Mouse (Mus musculus): ENCODE results near the gene D630003M21Rik. TPM values are rescaled to one million over a fixed set of nuclear protein-coding genes. Genes with fewer than 3 reads are reported as not detected.
A peak's percentile ranks its signal among the peaks of the same experiment; 100 is the strongest.

D630003M21Rik gene
- polyA plus RNA-seq, 1 experiment from 2014 or later = 1.00 TPM

- Histone ChIP-seq H3K4me1 (ENCODE audit: control insufficient read depth, insufficient read depth, low read length) (no peaks in the 10 kb centered on the region), H3K36me3 (replicated peaks; ENCODE audit: control insufficient read depth, insufficient read depth, low read depth, low read length) (no peaks in the 10 kb centered on the region), H3K27ac (replicated peaks; ENCODE audit: low read depth, low read length) (no peak overlapping the region), H3K4me2 (ENCODE audit: low read depth, low read length) (no peak overlapping the region), H3K9me3 (replicated peaks; ENCODE audit: control insufficient read depth, low read length) (no peaks in the 10 kb centered on the region), H3K9ac (replicated peaks; ENCODE audit: low read length) (no peak overlapping the region), H3K27me3 (ENCODE audit: control insufficient read depth, insufficient read depth, low read length) (no peaks in the 10 kb centered on the region), H3K4me3 (ENCODE audit: low read depth, low read length) (no peak overlapping the region)
- DNase-seq (ENCODE audit: low spot score) (no peak), ATAC-seq (replicated peaks; ENCODE audit: insufficient number of reproducible peaks, low FRiP score, low TSS enrichment, low read depth) (no peak)
- 88% methylated on average over 2 of the region's 2 CpGs for WGBS
Measured at GRCm38 (mm10) chr2:158219562-158219961, 9.5 kb downstream of the D630003M21Rik start.

DNA sequence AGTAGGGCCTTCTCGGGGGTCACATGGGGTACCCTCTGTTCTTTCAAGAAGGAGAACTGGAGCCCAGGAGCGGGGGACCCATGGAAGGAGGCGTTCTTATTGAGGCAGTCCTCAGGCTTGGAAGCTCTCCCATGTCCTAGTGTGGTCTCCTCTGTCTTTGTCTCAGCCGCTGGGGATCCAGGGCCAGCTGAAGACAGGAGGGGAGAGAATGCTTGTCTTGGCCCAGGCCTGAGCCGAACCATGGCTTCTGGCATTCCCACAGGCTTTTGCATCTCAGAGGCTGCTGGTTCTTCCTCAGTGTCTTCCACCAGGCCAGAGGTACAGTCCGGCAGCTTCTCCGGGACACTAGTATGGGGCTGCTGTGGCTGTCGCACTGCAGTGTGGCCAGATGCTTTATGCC lies 12.5 kb downstream of the D630003M21Rik start:
- Histone ChIP-seq H3K27ac (replicated peaks; ENCODE audit: low read depth, low read length) (no peak overlapping the region), H3K4me3 (ENCODE audit: low read depth, low read length) (no peak overlapping the region), H3K27me3 (ENCODE audit: control insufficient read depth, insufficient read depth, low read length) (no peaks in the 10 kb centered on the region), H3K4me1 (ENCODE audit: control insufficient read depth, insufficient read depth, low read length) (no peaks in the 10 kb centered on the region), H3K4me2 (ENCODE audit: low read depth, low read length) (no peak overlapping the region), H3K9ac (replicated peaks; ENCODE audit: low read length) (no peak overlapping the region), H3K36me3 (replicated peaks; ENCODE audit: control insufficient read depth, insufficient read depth, low read depth, low read length) (no peaks in the 10 kb centered on the region), H3K9me3 (replicated peaks; ENCODE audit: control insufficient read depth, low read length) (no peaks in the 10 kb centered on the region)
- WGBS = 93% methylated on average over 8 of the region's 8 CpGs
- ATAC-seq (replicated peaks; ENCODE audit: insufficient number of reproducible peaks, low FRiP score, low TSS enrichment, low read depth) = no peak
- DNase-seq (ENCODE audit: low spot score) = no peak

- DNase-seq (ENCODE audit: low spot score) = no peak
- no peaks in the 10 kb centered on the region for H3K9me3 ChIP-seq (replicated peaks; ENCODE audit: control insufficient read depth, low read length)
- no peak overlapping the region for H3K4me3 ChIP-seq (ENCODE audit: low read depth, low read length)
- no peak overlapping the region for H3K4me2 ChIP-seq (ENCODE audit: low read depth, low read length)
- no peak overlapping the region for H3K27ac ChIP-seq (replicated peaks; ENCODE audit: low read depth, low read length)
- no peaks in the 10 kb centered on the region for H3K27me3 ChIP-seq (ENCODE audit: control insufficient read depth, insufficient read depth, low read length)
- H3K9ac ChIP-seq (replicated peaks; ENCODE audit: low read length) = peak overlapping the region; percentile 8; the same call in 1 of the 2 replicates
- H3K4me1 ChIP-seq (ENCODE audit: control insufficient read depth, insufficient read depth, low read length) = 0 out of 2 replicates have a peak, but pooled peaks cover 3% of the 10 kb centered on the region
- ATAC-seq (replicated peaks; ENCODE audit: insufficient number of reproducible peaks, low FRiP score, low TSS enrichment, low read depth) = no peak
- H3K36me3 ChIP-seq (replicated peaks; ENCODE audit: control insufficient read depth, insufficient read depth, low read depth, low read length) = no peaks in the 10 kb centered on the region
- 55% methylated on average over 9 of the region's 9 CpGs for WGBS
Measured at GRCm38 (mm10) chr2:158215283-158216117, 13.5 kb downstream of the D630003M21Rik start.

DNA sequence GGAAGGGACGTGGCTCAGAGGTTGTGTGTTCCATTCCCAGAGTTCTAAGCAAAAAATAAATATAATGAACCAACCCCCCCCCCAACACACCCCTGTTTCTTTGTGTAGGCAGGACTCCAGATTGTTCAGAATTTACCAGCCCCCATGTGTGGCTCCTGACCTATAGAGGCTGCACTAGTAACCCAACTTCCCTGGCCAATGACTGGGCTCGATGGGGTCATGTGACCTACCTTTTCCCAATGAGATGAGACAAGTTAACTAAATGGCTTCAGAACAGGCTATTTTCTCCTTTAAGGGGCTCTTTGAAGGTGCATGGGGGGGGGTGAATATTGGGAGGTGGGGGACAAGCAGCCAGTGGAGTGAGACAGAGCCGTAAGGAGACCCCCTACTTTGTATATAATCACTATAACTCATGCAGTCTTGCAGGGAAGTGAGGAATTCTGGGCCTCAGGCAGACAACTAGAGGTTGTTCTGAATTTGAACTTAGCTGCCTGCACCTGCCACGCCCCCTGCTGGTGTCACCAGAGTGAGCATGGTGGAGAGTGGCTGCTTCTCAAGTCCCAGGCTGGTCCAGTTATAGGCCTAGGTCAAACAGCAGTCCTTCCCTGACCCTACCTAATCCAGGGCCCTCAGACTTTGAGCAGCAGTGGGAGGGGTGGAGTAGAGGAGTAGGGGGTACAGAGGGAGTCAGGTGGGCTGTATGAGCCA lies 17.1 kb downstream of the D630003M21Rik start:
- no peak overlapping the region for H3K27ac ChIP-seq (replicated peaks; ENCODE audit: low read depth, low read length)
- no peak overlapping the region for H3K4me3 ChIP-seq (ENCODE audit: low read depth, low read length)
- no peaks in the 10 kb centered on the region for H3K27me3 ChIP-seq (ENCODE audit: control insufficient read depth, insufficient read depth, low read length)
- DNase-seq (ENCODE audit: low spot score) (no peak), ATAC-seq (replicated peaks; ENCODE audit: insufficient number of reproducible peaks, low FRiP score, low TSS enrichment, low read depth) (no peak)
- H3K4me1 ChIP-seq (ENCODE audit: control insufficient read depth, insufficient read depth, low read length) = peaks cover 7% of the 10 kb centered on the region; the same call in 1 of the 2 replicates
- H3K9me3 ChIP-seq (replicated peaks; ENCODE audit: control insufficient read depth, low read length) = no peaks in the 10 kb centered on the region
- H3K4me2 ChIP-seq (ENCODE audit: low read depth, low read length) = no peak overlapping the region
- WGBS = 59% methylated on average over 4 of the region's 4 CpGs
- H3K36me3 ChIP-seq (replicated peaks; ENCODE audit: control insufficient read depth, insufficient read depth, low read depth, low read length) = no peaks in the 10 kb centered on the region
- H3K9ac ChIP-seq (replicated peaks; ENCODE audit: low read length) = no peak overlapping the region

DNA sequence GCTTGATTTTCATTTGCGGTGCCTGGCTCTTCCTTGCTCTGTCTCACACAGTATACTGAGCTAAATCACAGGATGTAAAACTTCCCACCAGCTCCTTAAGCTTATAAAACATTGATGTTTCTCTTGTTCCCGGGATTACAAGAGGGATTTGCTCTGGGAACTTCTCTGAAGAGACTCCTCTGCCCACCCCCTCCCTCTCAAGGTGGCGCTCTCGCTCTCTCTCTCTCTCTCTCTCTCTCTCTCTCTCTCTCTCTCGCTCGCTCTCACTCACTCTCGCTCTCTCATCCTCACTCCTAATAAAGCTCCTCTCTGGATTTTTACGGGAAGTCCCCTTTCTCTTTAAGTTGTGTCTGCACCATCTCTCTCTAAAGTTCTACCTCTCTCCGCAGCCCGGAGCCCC lies 18.1 kb downstream of the D630003M21Rik start:
- DNase-seq (ENCODE audit: low spot score) = peak; percentile 47
- H3K9ac ChIP-seq (replicated peaks; ENCODE audit: low read length) = no peak overlapping the region; the same call in 1 of the 2 replicates
- H3K4me2 ChIP-seq (ENCODE audit: low read depth, low read length) = no peak overlapping the region; the same call in 1 of the 2 replicates
- no peak overlapping the region for H3K27ac ChIP-seq (replicated peaks; ENCODE audit: low read depth, low read length)
- no peak overlapping the region for H3K4me3 ChIP-seq (ENCODE audit: low read depth, low read length)
- no peaks in the 10 kb centered on the region for H3K27me3 ChIP-seq (ENCODE audit: control insufficient read depth, insufficient read depth, low read length)
- H3K4me1 ChIP-seq (ENCODE audit: control insufficient read depth, insufficient read depth, low read length) = peaks cover 7% of the 10 kb centered on the region; the same call in 1 of the 2 replicates
- H3K36me3 ChIP-seq (replicated peaks; ENCODE audit: control insufficient read depth, insufficient read depth, low read depth, low read length) = no peaks in the 10 kb centered on the region
- H3K9me3 ChIP-seq (replicated peaks; ENCODE audit: control insufficient read depth, low read length) = no peaks in the 10 kb centered on the region
- ATAC-seq (replicated peaks; ENCODE audit: insufficient number of reproducible peaks, low FRiP score, low TSS enrichment, low read depth) = no peak
- whole genome bisulfite sequencing = 26% methylated on average over 9 of the region's 10 CpGs

DNA sequence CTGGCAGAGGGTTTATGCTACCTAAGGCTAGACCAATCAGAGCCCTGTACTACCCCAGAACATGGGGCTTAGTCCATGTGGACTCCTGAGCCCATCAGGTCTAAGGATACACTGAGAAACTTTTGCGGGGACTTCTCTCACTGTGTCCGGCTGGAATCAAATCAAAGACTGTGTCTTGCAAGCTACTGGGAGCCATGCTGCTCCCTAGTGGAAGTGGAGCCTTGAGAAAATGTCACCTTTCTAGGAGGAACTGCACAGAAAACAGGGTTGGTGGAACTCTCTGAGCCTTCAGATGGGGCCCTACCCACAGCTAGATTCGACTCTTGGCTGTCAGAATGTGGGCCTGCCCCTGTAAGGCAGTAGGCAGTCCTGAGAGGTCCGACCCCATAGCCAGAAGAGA lies 18.5 kb downstream of the D630003M21Rik start:
- no peak overlapping the region; the same call in 1 of the 2 replicates for H3K9ac ChIP-seq (replicated peaks; ENCODE audit: low read length)
- H3K4me1 ChIP-seq (ENCODE audit: control insufficient read depth, insufficient read depth, low read length) = peaks cover 7% of the 10 kb centered on the region; the same call in 1 of the 2 replicates
- 41% methylated on average over 4 of the region's 4 CpGs for WGBS
- no peaks in the 10 kb centered on the region for H3K9me3 ChIP-seq (replicated peaks; ENCODE audit: control insufficient read depth, low read length)
- no peak for ATAC-seq (replicated peaks; ENCODE audit: insufficient number of reproducible peaks, low FRiP score, low TSS enrichment, low read depth)
- H3K27ac ChIP-seq (replicated peaks; ENCODE audit: low read depth, low read length) = no peak overlapping the region
- no peak for DNase-seq (ENCODE audit: low spot score)
- H3K36me3 ChIP-seq (replicated peaks; ENCODE audit: control insufficient read depth, insufficient read depth, low read depth, low read length) = no peaks in the 10 kb centered on the region
- H3K27me3 ChIP-seq (ENCODE audit: control insufficient read depth, insufficient read depth, low read length) = no peaks in the 10 kb centered on the region
- H3K4me3 ChIP-seq (ENCODE audit: low read depth, low read length) = no peak overlapping the region
- H3K4me2 ChIP-seq (ENCODE audit: low read depth, low read length) = no peak overlapping the region

- H3K9me3 ChIP-seq (replicated peaks; ENCODE audit: control insufficient read depth, low read length) = no peaks in the 10 kb centered on the region
- H3K27me3 ChIP-seq (ENCODE audit: control insufficient read depth, insufficient read depth, low read length) = no peaks in the 10 kb centered on the region
- ATAC-seq (replicated peaks; ENCODE audit: insufficient number of reproducible peaks, low FRiP score, low TSS enrichment, low read depth) (no peak), DNase-seq (ENCODE audit: low spot score) (peak; percentile 66)
- no peak overlapping the region; the same call in 1 of the 2 replicates for H3K9ac ChIP-seq (replicated peaks; ENCODE audit: low read length)
- H3K27ac ChIP-seq (replicated peaks; ENCODE audit: low read depth, low read length) = no peak overlapping the region
- H3K4me2 ChIP-seq (ENCODE audit: low read depth, low read length) = no peak overlapping the region
- no peaks in the 10 kb centered on the region for H3K36me3 ChIP-seq (replicated peaks; ENCODE audit: control insufficient read depth, insufficient read depth, low read depth, low read length)
- no peak overlapping the region for H3K4me3 ChIP-seq (ENCODE audit: low read depth, low read length)
- peaks cover 7% of the 10 kb centered on the region; the same call in 1 of the 2 replicates for H3K4me1 ChIP-seq (ENCODE audit: control insufficient read depth, insufficient read depth, low read length)
- WGBS = 36% methylated on average over 9 of the region's 9 CpGs
Measured at GRCm38 (mm10) chr2:158209776-158210175, 19.2 kb downstream of the D630003M21Rik start.

DNA sequence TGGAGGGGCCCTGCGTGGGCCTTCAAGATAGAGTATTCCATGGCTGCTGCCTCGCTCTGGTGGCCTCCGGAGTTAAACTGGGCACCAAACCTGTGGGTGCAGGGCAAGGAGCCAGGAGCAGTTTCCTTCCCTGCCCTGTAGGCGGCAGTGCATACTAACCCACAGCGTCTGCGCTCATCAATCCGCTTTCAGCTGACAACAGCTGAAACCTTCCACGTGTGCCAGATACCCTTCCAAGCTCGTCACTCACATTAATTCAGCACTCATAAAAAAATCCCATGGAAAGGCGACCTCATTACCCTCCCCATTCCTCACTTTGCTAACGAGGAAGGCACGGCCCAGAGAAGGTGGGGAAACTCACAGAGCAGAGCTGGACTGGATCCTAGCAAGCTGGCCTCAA lies 21.2 kb downstream of the D630003M21Rik start:
- Histone ChIP-seq H3K4me1 (ENCODE audit: control insufficient read depth, insufficient read depth, low read length) (peaks cover 7% of the 10 kb centered on the region; the same call in 1 of the 2 replicates), H3K9ac (replicated peaks; ENCODE audit: low read length) (no peak overlapping the region), H3K27me3 (ENCODE audit: control insufficient read depth, insufficient read depth, low read length) (no peaks in the 10 kb centered on the region), H3K9me3 (replicated peaks; ENCODE audit: control insufficient read depth, low read length) (no peaks in the 10 kb centered on the region), H3K4me2 (ENCODE audit: low read depth, low read length) (no peak overlapping the region), H3K27ac (replicated peaks; ENCODE audit: low read depth, low read length) (no peak overlapping the region), H3K4me3 (ENCODE audit: low read depth, low read length) (no peak overlapping the region), H3K36me3 (replicated peaks; ENCODE audit: control insufficient read depth, insufficient read depth, low read depth, low read length) (no peaks in the 10 kb centered on the region)
- DNase-seq (ENCODE audit: low spot score) = peak; percentile 79
- WGBS = 10% methylated on average over 12 of the region's 12 CpGs
- ATAC-seq (replicated peaks; ENCODE audit: insufficient number of reproducible peaks, low FRiP score, low TSS enrichment, low read depth) = no peak

All from embryonic facial prominence, embryonic 11.5 days (tissue).